Mouse (Mus musculus): ENCODE data around the gene Defb47. TPM values are rescaled to one million over a fixed set of nuclear protein-coding genes. Genes with fewer than 3 reads are reported as not detected.

The Defb47 gene
- total RNA-seq (2023), result not detected

GRCm38 (mm10) chr14:62997777-62998176, at the start of gene Defb47:
Gene Defb47, plus strand, starts transcription at chr14:62998077.

GRCm38 (mm10) chr14:62984410-62984809, 13.5 kb upstream of the Defb47 start, which contains the start of gene Defb48:
Gene Defb48, minus strand, starts transcription at chr14:62984510.

GRCm38 (mm10) chr14:63011471-63011870, 13.6 kb downstream of the Defb47 start, which contains the start of gene Defb43:
Gene Defb43, plus strand, starts transcription at chr14:63011771.

DNA sequence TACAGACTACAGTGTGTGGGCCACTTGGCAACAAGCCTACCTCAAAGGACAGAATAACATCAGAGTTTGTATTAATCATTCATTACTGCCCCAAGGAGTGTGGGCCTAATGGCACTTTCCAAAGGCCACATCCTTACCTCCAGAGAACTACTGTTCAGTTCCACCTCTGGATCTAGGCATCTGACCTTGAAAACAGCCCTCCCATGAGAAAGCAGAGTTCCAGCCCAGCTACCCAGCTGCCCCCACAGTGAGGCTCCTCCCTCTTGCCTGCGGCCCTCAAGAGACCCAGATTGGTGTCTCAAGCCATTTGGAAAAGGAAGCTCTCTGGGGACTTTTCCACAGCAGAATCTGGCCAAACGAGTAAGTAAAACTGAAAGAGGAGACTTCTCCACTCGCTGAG, 48.8 kb downstream of the Defb47 start, which contains the start of gene Defb42:
Gene Defb42, plus strand, starts transcription at position 301 of the 400 bp plus-strand sequence.

DNA sequence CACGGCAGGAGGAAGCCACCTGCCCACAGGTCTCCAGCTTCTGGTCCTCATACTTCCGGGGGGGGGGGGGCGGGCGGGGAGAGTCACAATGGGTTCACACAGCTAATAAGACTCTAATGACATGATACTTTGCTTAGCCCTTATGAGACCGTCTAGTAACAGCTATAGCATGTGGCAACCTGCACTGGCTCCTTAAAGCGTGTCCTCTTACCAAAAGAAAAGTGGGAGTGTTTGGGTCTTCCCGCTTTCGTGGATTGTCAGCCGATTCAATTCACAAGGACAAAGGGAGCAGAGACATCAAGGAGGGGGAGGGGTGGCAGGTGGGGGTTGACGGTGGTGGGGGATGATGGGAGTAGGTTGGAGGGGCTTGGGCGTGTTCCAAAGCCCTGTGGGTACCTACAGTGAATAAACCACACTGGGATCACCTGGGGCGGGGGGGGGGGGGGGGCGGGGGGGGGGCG, 52.1 kb downstream of the Defb47 start, which contains the start of gene Defb30:
Gene Defb30, minus strand, starts transcription at position 51 of the 461 bp plus-strand sequence.

Other genes starting within 250 kb of the Defb47 start
- gene Ints6, start 236.9 kb upstream of the Defb47 start, total RNA-seq (2023), result 10 to 100 TPM; 27.9 to 32.2 TPM
- gene Wdfy2, start 160.4 kb upstream of the Defb47 start, total RNA-seq (2023), result 10 to 100 TPM; 62.7 to 67.0 TPM
- not detected for gene Defb48, start 13.6 kb upstream of the Defb47 start, total RNA-seq (2023)
- gene Defb43, start 13.7 kb downstream of the Defb47 start, total RNA-seq (2023), result not detected
- not detected for gene Defb42, start 48.9 kb downstream of the Defb47 start, total RNA-seq (2023)
- not detected for gene Defb30, start 51.9 kb downstream of the Defb47 start, total RNA-seq (2023)